Comparison of ENCODE assay signal across 23 mouse cellular contexts in genomic region chr12:24958526-24958925, GRCm38 (mm10).
"Had no signal": no experiment of that assay in that cellular context is flagged by ENCODE, and none has a peak within 500 bp of the region (broad histone marks: within the 10 kb centered on the region; RNA-seq: fewer than 3 reads in every experiment).

No protein-coding gene starts in this region.

- DNase-seq: forebrain, postnatal 0 days; gastrocnemius, postnatal 14 days; gastrocnemius, postnatal 36 days; heart, adult 11 months; heart, adult 2 months; heart, postnatal 14 days; heart, postnatal 36 days; layer of hippocampus, adult 9-11 months; layer of hippocampus, postnatal 36 days; left cerebral cortex, postnatal 4 days; lung, adult 18-20 months had no signal

- H3K27me3 ChIP-seq: heart, embryonic 13.5 days; heart, embryonic 15.5 days; hindbrain, embryonic 13.5 days; hindbrain, embryonic 15.5 days; limb, embryonic 13.5 days; limb, embryonic 15.5 days; liver, embryonic 12.5 days had no signal

- H3K36me3 ChIP-seq: heart, embryonic 15.5 days; liver, embryonic 12.5 days had no signal

- H3K9me3 ChIP-seq: heart, embryonic 13.5 days; heart, embryonic 15.5 days; hindbrain, embryonic 13.5 days; hindbrain, embryonic 15.5 days; limb, embryonic 13.5 days; limb, embryonic 15.5 days; liver, embryonic 12.5 days had no signal

- ATAC-seq: forebrain, postnatal 0 days; hindbrain, postnatal 0 days; intestine, embryonic 16.5 days; liver, embryonic 12.5 days had no signal

- H3K4me3 ChIP-seq: heart, adult 2 months; heart, embryonic 13.5 days; heart, embryonic 15.5 days; hindbrain, embryonic 13.5 days; hindbrain, embryonic 15.5 days; limb, embryonic 13.5 days; limb, embryonic 15.5 days; liver, embryonic 12.5 days had no signal

- H3K27ac ChIP-seq: heart, adult 2 months; heart, embryonic 13.5 days; heart, embryonic 15.5 days; hindbrain, embryonic 13.5 days; hindbrain, embryonic 15.5 days; hindbrain, postnatal 0 days; kidney, postnatal 0 days; limb, embryonic 13.5 days; limb, embryonic 15.5 days; liver, embryonic 12.5 days; liver, embryonic 14.5 days had no signal

- H3K4me1 ChIP-seq: hindbrain, embryonic 13.5 days; hindbrain, embryonic 15.5 days had no signal

- H3K9ac ChIP-seq: forebrain, postnatal 0 days; heart, embryonic 13.5 days; heart, embryonic 15.5 days; hindbrain, embryonic 13.5 days; hindbrain, embryonic 15.5 days; limb, embryonic 13.5 days; limb, embryonic 15.5 days; liver, embryonic 12.5 days; liver, embryonic 14.5 days had no signal

- H3K4me2 ChIP-seq: heart, embryonic 11.5 days; heart, embryonic 13.5 days; heart, embryonic 15.5 days; hindbrain, embryonic 13.5 days; hindbrain, embryonic 15.5 days; limb, embryonic 13.5 days; limb, embryonic 15.5 days; liver, embryonic 12.5 days had no signal
